Mouse (Mus musculus) layer of hippocampus, postnatal 36 days (tissue): ENCODE results near the gene Gm49359. TPM values are rescaled to one million over a fixed set of nuclear protein-coding genes. Genes with fewer than 3 reads are reported as not detected.
"Not testable (repeated sequence)": the region's sequence is repeated elsewhere in the genome, so short reads cannot be mapped to it uniquely, and the experiment has no call there.

Experiments
- DNase-seq, 2 experiments: peaks; one replicate each; pipeline ENCODE4 v3.0.0; 2022
- microRNA-seq, 2 experiments: library from miRNA; unstranded; fragments of <30 nt; microRNA quantifications; one replicate each; pipeline ENCODE4 v1.2.0; 2021
- total RNA-seq, 2 experiments: library from RNA; stranded (reverse); gene quantifications; 2 replicates each; pipeline ENCODE4 v1.2.3; 2021

Gm49359 gene
- total RNA-seq: 10 to 100 TPM; 11.9 to 12.1 TPM

DNA sequence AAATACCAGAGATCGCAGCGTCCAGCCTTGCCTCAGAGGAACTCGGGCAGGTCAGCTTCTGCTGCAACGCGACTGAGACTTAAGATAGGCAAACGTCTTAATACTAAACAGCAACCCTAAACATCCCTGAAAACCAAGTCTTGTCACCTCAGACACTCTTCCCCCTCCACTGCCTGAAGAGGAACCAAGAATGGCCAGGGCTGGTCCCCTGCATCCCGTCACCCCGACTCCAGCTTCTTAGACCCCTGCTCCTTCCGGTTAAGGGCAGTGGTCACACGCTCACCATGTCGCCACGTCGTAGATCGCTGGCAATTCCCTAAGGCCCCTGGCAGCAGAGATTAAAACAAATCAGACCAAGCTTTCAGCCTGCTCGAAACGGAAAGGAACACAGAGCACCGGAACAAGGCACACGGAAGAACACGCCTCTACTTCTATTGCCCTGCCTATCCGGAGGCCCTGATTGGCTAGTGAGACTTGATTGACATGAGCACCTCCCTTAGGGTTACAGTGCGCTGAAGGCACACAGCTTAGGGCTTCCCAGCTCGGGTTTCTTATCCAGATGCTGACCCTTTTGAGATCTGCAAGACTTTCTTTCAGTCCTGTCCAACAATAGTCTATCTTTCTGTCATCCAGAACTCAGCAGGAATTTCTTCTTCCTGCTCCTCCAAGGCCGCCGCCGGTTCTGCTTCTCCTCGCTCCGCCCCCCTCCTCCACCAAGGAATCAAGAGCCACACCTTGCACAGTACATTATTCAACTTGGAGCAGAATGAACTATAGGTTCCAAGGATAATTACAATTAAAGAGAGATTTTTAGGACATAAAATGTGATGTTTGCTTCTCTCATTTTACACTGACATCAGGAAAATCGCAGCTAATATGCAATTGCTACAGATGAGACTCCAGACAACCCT lies at the start of gene Gm49359:
Gm49359 (minus strand) TSS at position 409 of the 911 bp plus-strand sequence.
- DNase-seq: peak; percentile 84

DNA sequence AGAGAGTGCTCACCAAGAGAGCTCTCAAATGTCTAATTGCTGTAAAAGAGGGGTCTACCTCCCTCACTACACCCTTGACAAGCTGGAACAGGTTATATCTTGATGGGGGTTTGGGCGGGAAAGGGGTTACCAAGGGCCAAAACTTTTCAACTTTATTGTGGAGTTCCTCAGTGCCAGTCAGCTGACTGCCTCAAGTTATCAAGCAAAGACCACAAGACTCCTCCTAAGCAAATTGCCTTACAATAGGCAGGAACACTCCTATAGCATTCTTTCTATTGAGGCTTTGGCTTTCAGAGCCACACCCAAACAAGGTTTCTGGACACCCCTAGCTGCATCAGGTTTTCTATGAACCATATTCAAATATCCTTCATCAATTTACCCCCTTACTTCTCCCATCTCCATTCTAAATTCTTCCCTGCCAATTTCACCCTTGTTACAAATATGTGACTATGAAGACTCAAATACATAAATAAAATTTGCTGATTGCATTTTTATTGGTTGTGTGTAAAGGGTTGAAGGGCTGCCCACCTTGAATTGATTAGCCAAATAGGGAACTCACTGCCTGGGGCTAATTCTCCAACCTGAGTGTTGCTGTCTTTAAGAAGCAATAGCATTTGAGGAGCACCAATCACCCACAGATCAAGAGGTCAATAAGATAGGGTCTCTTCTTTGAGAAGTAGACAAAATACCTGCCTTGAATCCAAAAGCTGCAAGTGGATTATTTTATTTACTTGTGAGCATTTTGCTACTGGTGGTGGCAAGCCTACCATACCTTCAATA lies 44.2 kb upstream of the Gm49359 start:
- DNase-seq: not testable (repeated sequence)

DNA sequence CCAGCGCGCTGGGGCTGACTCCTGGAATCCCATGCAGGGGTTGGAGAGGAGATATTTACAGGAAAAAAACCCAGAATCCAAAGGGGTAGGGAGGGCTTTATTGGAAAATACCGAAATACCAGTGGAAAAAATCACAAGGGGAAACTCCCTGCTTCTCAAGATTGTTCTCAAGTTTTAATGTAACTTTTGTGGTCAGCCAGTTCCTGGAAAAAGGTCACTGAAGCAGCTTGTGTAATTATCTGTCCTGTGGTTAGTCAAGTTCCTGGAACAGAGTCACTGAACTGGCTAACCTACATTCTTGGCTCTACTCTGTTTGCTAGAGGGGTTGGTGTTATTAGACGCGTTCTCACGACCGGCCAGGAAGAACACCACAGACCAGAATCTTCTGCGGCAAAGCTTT lies 6.0 kb upstream of the Gm49359 start:
- DNase-seq: not testable (repeated sequence)

DNA sequence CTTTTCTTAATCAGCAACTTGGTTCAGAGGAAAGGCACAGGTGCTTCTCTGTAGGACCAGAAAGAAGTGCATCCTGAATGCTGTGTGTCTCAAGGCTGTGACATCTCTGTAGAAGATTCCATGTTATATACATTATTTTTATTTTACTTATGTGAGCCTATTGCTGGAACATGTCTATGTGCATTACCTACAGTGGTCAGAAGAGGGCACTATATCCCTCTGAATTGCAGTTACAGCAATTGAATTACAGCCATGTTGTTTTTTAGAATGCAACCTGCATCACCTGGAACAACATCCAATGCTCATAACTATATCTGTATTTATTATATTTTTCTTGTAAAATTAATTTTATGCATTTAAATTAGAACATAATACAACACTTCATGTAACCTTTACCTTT lies 3.3 kb upstream of the Gm49359 start:
- not testable (repeated sequence) for DNase-seq

Small RNAs within 50 kb of the gene (microRNA-seq; reads per million reads assigned to microRNA genes)
- 0 to 0.60 reads per million in 2 experiments for gene Gm22256

Other genes with a start within 250 kb of the Gm49359 start
- under 1 TPM; 0.71 to 0.75 TPM for gene Gm3604, start 83.7 kb downstream of the Gm49359 start, total RNA-seq
- 1 to 10 TPM; 1.6 to 2.3 TPM for gene Zfp935, start 91.7 kb upstream of the Gm49359 start, total RNA-seq
- 1 to 10 TPM; 7.4 to 8.2 TPM for gene Zfp934, start 104.4 kb upstream of the Gm49359 start, total RNA-seq
- 1 to 10 TPM; 2.8 to 4.6 TPM for gene 6720489N17Rik, start 157.3 kb upstream of the Gm49359 start, total RNA-seq